Mouse (Mus musculus) forebrain, postnatal 0 days (tissue): ENCODE data around the gene Mpv17l. TPM values are rescaled to one million over a fixed set of nuclear protein-coding genes. Genes with fewer than 3 reads are reported as not detected.

Experiments
- ATAC-seq: fragments of 200-750 bp; cut with Nextera tagmentation; 2 replicates; pipeline ENCODE4 v1.8.0; 2017; ENCODE audit warnings: mild to moderate bottlenecking, moderate library complexity
- DNase-seq: peaks from one replicate; pipeline ENCODE4 v3.0.0-alpha.2; 2015
- H3K27ac ChIP-seq: fragments of 300-500 bp; sonication (generic); 2 replicates; pipeline ENCODE4 v1.5.1; 2014; ENCODE audit warnings: low read depth, mild to moderate bottlenecking, antibody characterized with exemption, low read length, moderate library complexity, mixed read lengths
- H3K27me3 ChIP-seq: fragments of 300-500 bp; sonication (generic); 2 replicates; pipeline ENCODE4 v1.6.1; 2014; ENCODE audit warnings: mild to moderate bottlenecking, low read length, mixed read lengths; ENCODE audit not compliant: insufficient read depth
- H3K36me3 ChIP-seq: fragments of 300-500 bp; sonication (generic); 2 replicates; pipeline ENCODE4 v1.6.1; 2014; ENCODE audit warnings: mild to moderate bottlenecking, moderate library complexity; ENCODE audit not compliant: insufficient read depth
- H3K4me1 ChIP-seq: fragments of 300-500 bp; sonication (generic); 2 replicates; pipeline ENCODE4 v1.6.1; 2014; ENCODE audit warnings: antibody characterized with exemption; ENCODE audit not compliant: insufficient read depth
- H3K4me2 ChIP-seq: fragments of 300-500 bp; sonication (generic); 2 replicates; pipeline ENCODE4 v1.6.1; 2014; ENCODE audit warnings: low read depth, mild to moderate bottlenecking, moderate library complexity
- H3K4me3 ChIP-seq: fragments of 300-500 bp; sonication (generic); 2 replicates; pipeline ENCODE4 v1.5.1; 2014; ENCODE audit warnings: low read depth, low read length, mixed read lengths
- H3K9ac ChIP-seq: fragments of 300-500 bp; sonication (generic); 2 replicates; pipeline ENCODE4 v1.6.1; 2014; ENCODE audit warnings: mild to moderate bottlenecking
- H3K9me3 ChIP-seq: fragments of 300-500 bp; sonication (generic); 2 replicates; pipeline ENCODE4 v1.6.1; 2016; ENCODE audit warnings: low read length
- CTCF ChIP-seq: sonication (generic); IDR thresholded peaks from 2 replicates; pipeline ENCODE4 v1.5.1; 2016; ENCODE audit warnings: antibody characterized with exemption, control low read depth, low read depth
- WGBS: fragments of 180-500 bp; shearing (Covaris S2); extraction: QIAGEN DNeasy Blood & Tissue Kit; methylation state at CpG from one replicate; pipeline ENCODE4 v1.1.7; 2014; 5-methylcytosine and 5-hydroxymethylcytosine counted together
- polyA plus RNA-seq: library from polyadenylated mRNA; unstranded; fragments of >200 nt; fragmentation: Nextera tagmentation; extraction: Ambion mirVana; gene quantifications from 2 replicates; pipeline ENCODE4 v1.2.1, GENCODE M21; 2015
- total RNA-seq: library from RNA; depleted of rRNA; stranded (reverse); fragments of >200 nt; gene quantifications from 2 replicates; pipeline ENCODE4 v1.2.3, GENCODE M21; 2014

Gene Mpv17l
- total and polyA plus RNA-seq, 2 experiments from 2014 or later: 43.7 to 46.1 TPM

DNA sequence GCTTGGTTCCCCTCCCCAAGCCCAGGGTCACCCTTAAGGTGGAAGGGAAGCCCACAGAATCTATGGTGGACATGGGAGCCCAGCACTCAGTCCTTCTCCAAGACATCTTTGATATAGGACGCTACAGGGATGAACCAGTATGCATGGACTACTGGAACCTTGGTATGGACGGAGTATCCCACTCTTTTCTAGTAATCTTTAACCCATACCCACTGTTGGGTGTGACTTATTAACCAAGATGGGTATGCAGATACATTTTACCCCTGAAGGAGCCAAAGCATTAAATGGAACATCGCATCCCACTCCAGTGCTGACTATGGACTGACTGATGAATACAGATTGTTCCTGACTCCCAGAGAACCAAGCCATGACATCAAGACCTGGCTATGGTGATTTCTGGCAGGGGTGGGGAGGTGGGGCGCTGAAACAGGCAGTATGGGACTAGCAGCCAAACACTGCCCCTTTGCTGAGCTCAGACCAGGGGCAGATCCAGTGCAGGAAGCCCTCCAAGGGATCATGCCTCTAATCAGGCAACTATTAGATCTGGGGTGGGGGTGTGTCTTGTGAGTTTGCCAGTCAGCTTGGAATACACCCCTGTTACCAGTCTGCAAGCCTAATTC is 24.6 kb downstream of the Mpv17l start:
- no peak overlapping the region for H3K4me2 ChIP-seq
- DNase-seq: no peak
- H3K27me3 ChIP-seq: no peaks in the 10 kb centered on the region
- H3K9me3 ChIP-seq: no peaks in the 10 kb centered on the region
- no peak overlapping the region for H3K4me3 ChIP-seq
- H3K9ac ChIP-seq: no peak overlapping the region
- 90% methylated on average over 4 of the region's 4 CpGs for WGBS
- no peak overlapping the region for H3K27ac ChIP-seq
- no peaks in the 10 kb centered on the region for H3K36me3 ChIP-seq
- no peaks in the 10 kb centered on the region for H3K4me1 ChIP-seq
- no peak for ATAC-seq
- no peak for TF ChIP-seq CTCF

DNA sequence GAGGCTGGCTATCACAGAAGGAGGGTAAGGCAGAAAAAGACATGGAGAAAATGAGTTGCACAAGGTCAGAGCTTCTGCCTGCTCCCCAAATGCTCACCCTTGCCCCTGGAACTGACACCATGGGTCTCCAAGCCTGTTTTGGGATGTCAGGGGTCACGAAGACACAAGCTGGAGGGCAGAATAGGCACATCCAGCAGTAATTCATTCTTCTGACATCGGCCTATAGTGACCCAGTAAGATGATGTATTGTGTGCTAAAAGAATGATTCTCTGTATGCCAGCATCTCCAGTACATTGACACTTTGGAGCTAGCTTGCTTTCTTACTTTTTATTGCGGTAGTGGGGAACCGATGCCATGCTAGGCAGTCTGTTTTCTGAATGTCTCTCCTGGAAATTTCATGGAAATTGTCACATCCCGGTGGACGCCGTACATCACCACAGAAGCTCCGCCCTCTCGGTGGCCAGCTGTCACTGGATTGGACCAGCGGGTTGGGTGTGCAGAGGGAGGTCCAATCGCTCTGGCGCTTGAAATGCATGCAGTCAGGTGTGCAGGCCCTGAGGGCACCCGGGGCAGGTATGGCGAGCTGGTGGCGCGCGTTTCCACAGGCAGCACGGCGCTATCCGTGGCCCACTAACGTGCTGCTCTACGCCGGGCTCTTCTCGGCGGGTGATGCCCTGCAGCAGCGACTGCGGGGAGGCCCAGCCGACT is 37.3 kb downstream of the Mpv17l start:
- no peak for TF ChIP-seq CTCF
- Histone ChIP-seq H3K27me3 (no peaks in the 10 kb centered on the region), H3K4me2 (peak overlapping the region; percentile 97), H3K9ac (peak overlapping the region; percentile 73), H3K9me3 (no peaks in the 10 kb centered on the region), H3K4me1 (peaks cover 8% of the 10 kb centered on the region; the same call in 1 of the 2 replicates), H3K27ac (peak overlapping the region; percentile 5; the same call in 1 of the 2 replicates), H3K36me3 (no peaks in the 10 kb centered on the region), H3K4me3 (peak overlapping the region; percentile 62)
- DNase-seq: peak; percentile 85
- peak; percentile 100 for ATAC-seq
- WGBS: 6% methylated on average over 28 of the region's 28 CpGs

DNA sequence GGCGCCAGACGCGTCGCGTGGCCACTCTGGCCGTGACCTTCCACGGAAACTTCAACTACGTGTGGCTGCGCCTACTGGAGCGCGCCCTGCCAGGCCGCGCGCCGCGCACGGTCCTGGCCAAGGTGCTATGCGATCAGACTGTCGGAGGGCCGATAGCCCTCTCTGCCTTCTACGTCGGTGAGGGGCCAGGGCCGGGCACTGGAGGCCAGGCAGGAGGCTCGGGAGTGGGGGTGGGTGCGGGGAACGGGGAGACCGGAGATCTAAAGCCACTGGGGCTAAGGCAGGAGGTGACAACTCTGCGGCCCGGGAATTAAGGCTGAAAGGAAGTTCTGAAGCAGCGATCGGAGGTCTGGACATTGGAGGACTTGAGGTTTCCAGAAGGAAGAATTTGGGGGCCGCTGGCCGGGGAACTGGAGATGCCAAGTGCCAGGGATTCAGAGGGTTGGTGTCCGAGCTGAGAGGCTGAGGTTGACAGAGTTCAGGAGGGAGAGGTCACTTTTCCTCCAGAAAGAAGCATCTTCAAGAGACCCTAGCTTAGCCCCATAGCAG is 38.0 kb downstream of the Mpv17l start:
- no peak for TF ChIP-seq CTCF
- H3K4me3 ChIP-seq: peak overlapping the region; percentile 62
- DNase-seq: no peak
- peak overlapping the region; percentile 73 for H3K9ac ChIP-seq
- no peaks in the 10 kb centered on the region for H3K27me3 ChIP-seq
- peak overlapping the region; percentile 5; the same call in 1 of the 2 replicates for H3K27ac ChIP-seq
- H3K4me2 ChIP-seq: peak overlapping the region; percentile 97
- H3K4me1 ChIP-seq: peaks cover 8% of the 10 kb centered on the region; the same call in 1 of the 2 replicates
- H3K36me3 ChIP-seq: no peaks in the 10 kb centered on the region
- ATAC-seq: peak; percentile 81
- no peaks in the 10 kb centered on the region for H3K9me3 ChIP-seq
- WGBS: 4% methylated on average over 34 of the region's 34 CpGs

DNA sequence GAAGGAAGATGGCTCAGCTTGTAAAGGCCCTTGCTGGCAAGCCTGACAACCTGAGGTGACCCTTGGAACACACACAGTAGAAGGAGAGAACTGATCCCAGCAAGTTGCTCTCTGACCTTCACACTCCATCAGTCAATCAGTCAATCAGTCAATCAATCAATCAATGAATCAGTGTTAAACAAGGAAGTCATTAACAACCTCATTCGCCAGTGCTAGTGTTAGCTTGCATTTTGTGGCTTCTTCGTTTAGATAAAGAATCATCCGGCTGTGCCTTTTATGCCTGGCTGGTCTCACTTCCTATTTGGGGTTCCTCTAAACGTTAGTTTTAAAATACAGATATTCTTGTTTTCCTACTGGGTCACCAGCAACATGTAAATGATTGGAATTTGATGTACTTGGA is 41.2 kb downstream of the Mpv17l start:
- 68% methylated on average over 4 of the region's 4 CpGs for WGBS
- H3K4me3 ChIP-seq: no peak overlapping the region
- no peaks in the 10 kb centered on the region for H3K27me3 ChIP-seq
- no peaks in the 10 kb centered on the region for H3K9me3 ChIP-seq
- no peak overlapping the region for H3K27ac ChIP-seq
- TF ChIP-seq CTCF: no peak
- DNase-seq (no peak), ATAC-seq (no peak)
- H3K4me2 ChIP-seq: no peak overlapping the region
- peaks cover 8% of the 10 kb centered on the region; the same call in 1 of the 2 replicates for H3K4me1 ChIP-seq
- H3K9ac ChIP-seq: no peak overlapping the region
- 0 out of 2 replicates have a peak, but pooled peaks cover 4% of the 10 kb centered on the region for H3K36me3 ChIP-seq

DNA sequence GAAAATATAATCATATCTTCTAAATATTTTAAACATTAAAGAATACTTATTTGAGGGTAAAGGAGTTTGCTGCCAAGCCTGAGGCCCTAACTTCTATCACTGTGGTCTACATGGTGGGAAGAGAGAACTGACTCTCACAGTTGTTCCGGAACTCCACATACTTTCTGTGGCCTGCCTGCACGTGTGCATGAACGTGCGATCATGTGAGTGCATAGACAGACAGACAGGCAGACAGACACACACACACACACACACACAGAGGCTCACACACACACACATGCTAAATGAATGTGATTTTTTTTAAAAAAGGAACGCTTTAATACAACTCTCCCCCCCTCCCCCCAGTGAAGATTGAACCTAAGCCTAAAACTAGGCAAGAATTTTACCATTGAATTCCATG is 41.8 kb downstream of the Mpv17l start:
- Histone ChIP-seq H3K36me3 (0 out of 2 replicates have a peak, but pooled peaks cover 4% of the 10 kb centered on the region), H3K27me3 (no peaks in the 10 kb centered on the region), H3K9me3 (no peaks in the 10 kb centered on the region), H3K4me3 (no peak overlapping the region), H3K9ac (no peak overlapping the region), H3K4me1 (peaks cover 8% of the 10 kb centered on the region; the same call in 1 of the 2 replicates), H3K4me2 (no peak overlapping the region), H3K27ac (no peak overlapping the region)
- WGBS: 91% methylated on average over 5 of the region's 5 CpGs
- no peak for TF ChIP-seq CTCF
- DNase-seq: no peak
- ATAC-seq: no peak

DNA sequence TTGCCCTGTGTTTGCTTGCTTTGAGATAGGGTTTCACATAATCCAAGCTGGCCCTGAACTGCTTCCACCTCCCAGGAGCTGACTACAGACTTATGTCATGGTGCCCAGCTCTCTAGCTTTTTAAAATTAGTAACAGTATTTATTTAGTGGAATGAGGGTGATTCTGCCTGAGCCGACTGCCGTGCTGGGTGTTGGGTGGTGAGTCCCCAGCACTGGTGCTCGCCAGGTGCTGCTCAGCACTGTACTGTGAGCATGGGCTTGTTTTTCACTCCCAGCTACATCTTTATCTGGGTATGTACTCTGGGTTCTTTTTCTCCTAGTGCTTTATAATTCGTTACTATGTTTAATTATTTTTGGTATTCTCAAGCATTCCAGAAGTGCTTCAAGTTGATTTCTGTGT is 42.2 kb downstream of the Mpv17l start:
- ATAC-seq (no peak), DNase-seq (no peak)
- no peak overlapping the region for H3K4me2 ChIP-seq
- no peak overlapping the region for H3K9ac ChIP-seq
- no peaks in the 10 kb centered on the region for H3K9me3 ChIP-seq
- no peak overlapping the region for H3K4me3 ChIP-seq
- H3K27ac ChIP-seq: no peak overlapping the region
- 0 out of 2 replicates have a peak, but pooled peaks cover 4% of the 10 kb centered on the region for H3K36me3 ChIP-seq
- TF ChIP-seq CTCF: no peak
- peaks cover 8% of the 10 kb centered on the region; the same call in 1 of the 2 replicates for H3K4me1 ChIP-seq
- no peaks in the 10 kb centered on the region for H3K27me3 ChIP-seq
- 81% methylated on average over 4 of the region's 4 CpGs for WGBS

DNA sequence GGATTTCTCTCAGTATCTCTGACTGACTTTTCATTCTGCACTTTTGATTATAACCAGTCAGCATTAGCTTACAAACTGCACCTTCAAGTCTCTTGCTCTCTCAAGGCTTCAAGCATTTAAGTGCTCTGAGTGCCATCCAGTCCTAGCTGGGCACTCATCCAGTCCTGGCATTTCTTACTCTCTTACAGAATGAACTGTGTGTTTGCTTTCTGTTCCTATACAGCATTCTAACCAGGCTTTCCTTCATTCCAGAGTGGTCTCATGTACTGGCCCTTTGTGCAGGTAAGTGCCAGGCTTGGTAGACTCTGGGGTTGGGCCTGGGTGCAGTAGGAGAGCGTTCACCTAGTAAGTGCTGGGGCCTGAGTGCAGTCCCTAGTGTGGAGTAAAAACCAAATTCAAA is 43.3 kb downstream of the Mpv17l start:
- H3K4me2 ChIP-seq: no peak overlapping the region
- no peak overlapping the region for H3K9ac ChIP-seq
- H3K9me3 ChIP-seq: no peaks in the 10 kb centered on the region
- TF ChIP-seq CTCF: no peak
- H3K4me1 ChIP-seq: peaks cover 4% of the 10 kb centered on the region; the same call in 1 of the 2 replicates
- H3K27ac ChIP-seq: no peak overlapping the region
- H3K4me3 ChIP-seq: no peak overlapping the region
- WGBS: 88% methylated on average over 1 of the region's 1 CpGs
- no peak for ATAC-seq
- DNase-seq: no peak
- 0 out of 2 replicates have a peak, but pooled peaks cover 4% of the 10 kb centered on the region for H3K36me3 ChIP-seq
- no peaks in the 10 kb centered on the region for H3K27me3 ChIP-seq
